Mouse (Mus musculus): ENCODE results near the gene Saa4.
A peak's percentile ranks its signal among the peaks of the same experiment; 100 is the strongest.
"Not testable (repeated sequence)": the region's sequence is repeated elsewhere in the genome, so short reads cannot be mapped to it uniquely, and the experiment has no call there.

The Saa4 gene

GRCm38 (mm10) chr7:46716897-46717296 lies 15.5 kb downstream of the Saa4 start:
- no peak for DNase-seq (ENCODE audit: low read depth)

GRCm38 (mm10) chr7:46715600-46715999 lies 16.8 kb downstream of the Saa4 start, which contains the start of gene Saa3:
TSS of gene Saa3 (minus strand) at chr7:46715700.
- DNase-seq (ENCODE audit: low read depth): no peak

GRCm38 (mm10) chr7:46714518-46714917 lies 17.9 kb downstream of the Saa4 start:
- peak; percentile 61 for DNase-seq (ENCODE audit: low read depth)

GRCm38 (mm10) chr7:46712250-46712649 lies 20.2 kb downstream of the Saa4 start:
- DNase-seq (ENCODE audit: low read depth): no peak

- DNase-seq (ENCODE audit: low read depth): peak; percentile 84
Measured at GRCm38 (mm10) chr7:46710390-46710844, 22.0 kb downstream of the Saa4 start, which contains the start of gene Saal1. TSS of gene Saal1 (minus strand) at chr7:46710680.

GRCm38 (mm10) chr7:46700521-46701025 lies 31.8 kb downstream of the Saa4 start:
- no peak for DNase-seq (ENCODE audit: low read depth)

GRCm38 (mm10) chr7:46696754-46697153 lies 35.6 kb downstream of the Saa4 start:
- peak; percentile 53 for DNase-seq (ENCODE audit: low read depth)

GRCm38 (mm10) chr7:46686827-46687226 lies 45.6 kb downstream of the Saa4 start:
- no peak for DNase-seq (ENCODE audit: low read depth)

- no peak for DNase-seq (ENCODE audit: low read depth)
Measured at GRCm38 (mm10) chr7:46680732-46681131, 51.7 kb downstream of the Saa4 start.

- DNase-seq (ENCODE audit: low read depth): not testable (repeated sequence)
Measured at GRCm38 (mm10) chr7:46679044-46679443, 53.4 kb downstream of the Saa4 start.

- DNase-seq (ENCODE audit: low read depth): no peak
Measured at GRCm38 (mm10) chr7:46678417-46678816, 54.0 kb downstream of the Saa4 start.

Data from c-Kit-positive CD71-positive TER-119-negative erythroid progenitor cells, embryonic 14.5 days (primary cell).